Mouse (Mus musculus) NIH3T3 (cell line): ENCODE measurements around the gene Tal1.

Source experiments
- DNase-seq: peaks from one replicate; pipeline ENCODE4 v3.0.0-alpha.2; 2012; ENCODE audit warnings: low read depth

Tal1 gene

GRCm38 (mm10) chr4:115111167-115111566 lies 54.9 kb downstream of the Tal1 start:
- DNase-seq, result no peak

- no peak for DNase-seq
These were observed 57.0 kb downstream of the Tal1 start for GRCm38 (mm10) chr4:115113266-115113665.

DNA sequence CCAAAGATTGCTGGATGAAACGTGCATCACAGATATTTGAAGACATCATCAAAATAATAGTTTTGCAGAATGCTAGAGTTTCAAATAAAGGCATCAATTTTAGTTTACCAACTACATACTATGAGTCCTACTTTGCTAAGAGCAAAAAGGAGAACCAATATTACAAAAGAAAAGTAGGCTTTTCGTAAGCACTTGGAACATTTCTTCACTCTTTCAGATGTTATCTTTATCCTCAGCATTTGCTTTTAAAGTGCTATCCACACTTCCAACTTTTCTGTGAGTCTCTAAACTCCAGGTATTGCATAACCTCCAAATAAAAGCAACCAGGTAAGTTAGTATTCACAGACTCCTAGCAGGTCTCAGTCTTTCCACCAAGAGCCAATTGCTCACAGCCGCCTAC lies 63.4 kb downstream of the Tal1 start:
- DNase-seq, result no peak

- DNase-seq, result no peak
These were observed 64.9 kb downstream of the Tal1 start for GRCm38 (mm10) chr4:115121162-115121561.
